Mouse (Mus musculus): Measurements from ENCODE around the gene Spint4. TPM values are rescaled to one million over a fixed set of nuclear protein-coding genes. Genes with fewer than 3 reads are reported as not detected.

The Spint4 gene
- not detected in 2 replicates for polyA plus RNA-seq (2011; ENCODE audit: insufficient read depth, insufficient read length, low read depth, missing spikeins)

DNA sequence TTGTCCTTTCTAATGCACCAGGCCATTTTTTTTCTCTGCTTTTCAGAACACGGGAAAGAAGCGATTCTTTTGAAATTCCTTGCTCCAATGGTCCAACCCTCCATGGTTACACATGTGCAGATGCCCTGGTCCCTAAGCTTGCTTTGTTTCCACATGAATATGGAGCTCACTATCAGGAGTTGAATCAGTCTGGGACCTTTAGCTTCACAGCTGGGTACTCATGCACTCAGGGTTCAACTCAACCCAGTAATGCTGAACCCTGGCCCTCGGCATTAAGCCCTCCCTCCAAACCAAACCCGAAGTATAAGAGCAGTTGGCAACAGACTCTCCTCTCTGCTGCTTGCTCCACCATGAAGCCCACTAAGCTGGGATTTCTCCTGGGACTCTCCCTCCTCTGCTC lies at the start of gene Spint4:
Spint4 (plus strand) TSS at position 301 of the 400 bp plus-strand sequence.
- no peaks in the 10 kb centered on the region for H3K9me3 ChIP-seq (replicated peaks; ENCODE audit: control insufficient read depth, insufficient read depth, low read length, poor library complexity, severe bottlenecking)
- no peaks in the 10 kb centered on the region; the same call in 1 of the 2 replicates for H3K27me3 ChIP-seq (ENCODE audit: control insufficient read depth, insufficient read depth, low read length, poor library complexity, severe bottlenecking)
- no peaks in the 10 kb centered on the region for H3K36me3 ChIP-seq (ENCODE audit: control insufficient read depth, insufficient read depth, low read length, poor library complexity, severe bottlenecking)
- no peak within 1 kb of the TSS for H3K27ac ChIP-seq (ENCODE audit: insufficient read depth, low read length)
- TF ChIP-seq CTCF (IDR thresholded peaks at IDR 0.05; ENCODE audit: low read depth, low read length): no peak
- no peak for TF ChIP-seq POLR2A (IDR thresholded peaks at IDR 0.05; ENCODE audit: insufficient read depth, low read length)
- no peak for TF ChIP-seq EP300 (IDR thresholded peaks at IDR 0.05; ENCODE audit: insufficient read depth, low read depth, low read length)
- no peak within 1 kb of the TSS for H3K9ac ChIP-seq (ENCODE audit: low read depth, poor library complexity, severe bottlenecking)
- no peak within 1 kb of the TSS for H3K4me3 ChIP-seq (ENCODE audit: low read depth, low read length)
- H3K4me1 ChIP-seq (ENCODE audit: control insufficient read depth, insufficient read depth, low read length): no peaks in the 10 kb centered on the region

DNA sequence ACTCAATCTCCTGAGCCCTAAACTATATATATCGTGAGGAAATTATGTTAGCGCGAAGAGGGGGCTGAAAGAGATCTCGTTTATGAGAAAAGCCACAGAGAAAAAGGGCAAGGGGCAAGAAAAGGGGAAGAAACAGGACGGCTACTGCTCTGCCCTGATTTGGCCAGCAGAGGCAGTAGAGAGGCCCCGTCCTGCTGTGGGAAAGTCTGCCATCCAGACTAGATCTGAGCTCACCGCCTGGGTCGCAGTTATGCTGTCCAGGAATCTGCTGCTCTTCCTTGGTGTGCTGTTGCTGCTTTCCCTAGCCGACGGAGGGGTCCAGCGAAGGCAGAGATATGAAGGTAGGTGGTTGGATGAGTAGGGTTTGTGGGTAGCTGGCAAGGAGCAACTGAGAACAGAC lies 42.4 kb upstream of the Spint4 start, which contains the start of gene Wfdc10:
Wfdc10 (plus strand) TSS at position 189 of the 400 bp plus-strand sequence.
- peak within 1 kb of the TSS; percentile 35; the same call in 1 of the 2 replicates for H3K4me3 ChIP-seq (ENCODE audit: low read depth, low read length)
- no peaks in the 10 kb centered on the region for H3K4me1 ChIP-seq (ENCODE audit: control insufficient read depth, insufficient read depth, low read length)
- TF ChIP-seq POLR2A (IDR thresholded peaks at IDR 0.05; ENCODE audit: insufficient read depth, low read length): no peak
- TF ChIP-seq CTCF (IDR thresholded peaks at IDR 0.05; ENCODE audit: low read depth, low read length): peak; percentile 86
- H3K9ac ChIP-seq (ENCODE audit: low read depth, poor library complexity, severe bottlenecking): no peak within 1 kb of the TSS
- no peaks in the 10 kb centered on the region for H3K36me3 ChIP-seq (ENCODE audit: control insufficient read depth, insufficient read depth, low read length, poor library complexity, severe bottlenecking)
- H3K27me3 ChIP-seq (ENCODE audit: control insufficient read depth, insufficient read depth, low read length, poor library complexity, severe bottlenecking): no peaks in the 10 kb centered on the region
- H3K9me3 ChIP-seq (replicated peaks; ENCODE audit: control insufficient read depth, insufficient read depth, low read length, poor library complexity, severe bottlenecking): no peaks in the 10 kb centered on the region
- no peak within 1 kb of the TSS for H3K27ac ChIP-seq (ENCODE audit: insufficient read depth, low read length)

DNA sequence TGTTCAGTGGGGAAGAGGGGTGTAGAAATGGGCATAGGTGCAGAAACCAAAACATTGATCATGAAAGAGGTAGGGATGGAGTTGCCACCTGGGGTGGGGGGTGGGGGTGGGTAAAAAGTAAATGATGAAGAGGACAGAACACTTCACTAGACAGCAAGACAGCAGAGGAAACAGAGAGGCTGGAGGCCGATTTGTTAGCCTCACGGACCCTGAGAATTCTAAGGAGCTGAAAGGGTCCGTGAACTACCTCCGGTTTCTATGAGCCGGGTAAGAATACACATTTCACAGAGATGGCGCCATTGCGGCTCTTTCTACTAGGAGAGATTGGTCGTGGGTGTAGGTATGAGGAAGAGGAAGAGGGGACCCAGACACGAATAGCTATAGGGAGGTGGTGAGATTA lies 41.8 kb upstream of the Spint4 start, which contains the start of gene Wfdc9:
Wfdc9 (minus strand) TSS at position 101 of the 400 bp plus-strand sequence.
- H3K9ac ChIP-seq (ENCODE audit: low read depth, poor library complexity, severe bottlenecking): no peak within 1 kb of the TSS
- H3K4me3 ChIP-seq (ENCODE audit: low read depth, low read length): peak within 1 kb of the TSS; percentile 35; the same call in 1 of the 2 replicates
- no peaks in the 10 kb centered on the region for H3K9me3 ChIP-seq (replicated peaks; ENCODE audit: control insufficient read depth, insufficient read depth, low read length, poor library complexity, severe bottlenecking)
- TF ChIP-seq EP300 (IDR thresholded peaks at IDR 0.05; ENCODE audit: insufficient read depth, low read depth, low read length) (no peak), POLR2A (IDR thresholded peaks at IDR 0.05; ENCODE audit: insufficient read depth, low read length) (no peak), CTCF (IDR thresholded peaks at IDR 0.05; ENCODE audit: low read depth, low read length) (no peak)
- H3K4me1 ChIP-seq (ENCODE audit: control insufficient read depth, insufficient read depth, low read length): no peaks in the 10 kb centered on the region
- H3K36me3 ChIP-seq (ENCODE audit: control insufficient read depth, insufficient read depth, low read length, poor library complexity, severe bottlenecking): no peaks in the 10 kb centered on the region
- no peak within 1 kb of the TSS for H3K27ac ChIP-seq (ENCODE audit: insufficient read depth, low read length)
- H3K27me3 ChIP-seq (ENCODE audit: control insufficient read depth, insufficient read depth, low read length, poor library complexity, severe bottlenecking): no peaks in the 10 kb centered on the region

DNA sequence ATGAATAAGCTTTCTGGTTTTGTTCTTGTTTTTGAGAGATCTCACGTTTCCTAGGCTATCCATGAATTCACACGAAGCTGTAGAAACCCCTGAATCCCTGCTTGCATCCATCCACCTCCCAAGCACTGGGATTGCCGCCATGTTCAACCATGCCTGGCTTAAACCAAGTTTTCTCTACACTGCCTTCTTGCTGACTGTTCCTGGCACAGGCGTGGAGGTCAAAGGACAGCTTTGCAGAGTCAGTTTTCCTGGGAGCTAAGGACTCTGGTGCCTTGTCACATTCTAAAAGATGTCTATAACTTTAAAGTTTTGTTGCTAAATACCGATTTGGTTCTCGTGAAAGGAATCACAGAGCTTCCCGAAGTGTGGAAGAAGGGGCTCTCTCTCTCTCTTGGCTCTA lies 33.5 kb upstream of the Spint4 start:
- Histone ChIP-seq H3K4me3 (ENCODE audit: low read depth, low read length) (no peak overlapping the region), H3K4me1 (ENCODE audit: control insufficient read depth, insufficient read depth, low read length) (no peaks in the 10 kb centered on the region), H3K9me3 (replicated peaks; ENCODE audit: control insufficient read depth, insufficient read depth, low read length, poor library complexity, severe bottlenecking) (peaks cover 7% of the 10 kb centered on the region; the same call in 1 of the 2 replicates), H3K27me3 (ENCODE audit: control insufficient read depth, insufficient read depth, low read length, poor library complexity, severe bottlenecking) (no peaks in the 10 kb centered on the region), H3K9ac (ENCODE audit: low read depth, poor library complexity, severe bottlenecking) (no peak overlapping the region), H3K27ac (ENCODE audit: insufficient read depth, low read length) (no peak overlapping the region), H3K36me3 (ENCODE audit: control insufficient read depth, insufficient read depth, low read length, poor library complexity, severe bottlenecking) (no peaks in the 10 kb centered on the region)
- TF ChIP-seq POLR2A (IDR thresholded peaks at IDR 0.05; ENCODE audit: insufficient read depth, low read length): no peak
- TF ChIP-seq CTCF (IDR thresholded peaks at IDR 0.05; ENCODE audit: low read depth, low read length): no peak
- no peak for TF ChIP-seq EP300 (IDR thresholded peaks at IDR 0.05; ENCODE audit: insufficient read depth, low read depth, low read length)

DNA sequence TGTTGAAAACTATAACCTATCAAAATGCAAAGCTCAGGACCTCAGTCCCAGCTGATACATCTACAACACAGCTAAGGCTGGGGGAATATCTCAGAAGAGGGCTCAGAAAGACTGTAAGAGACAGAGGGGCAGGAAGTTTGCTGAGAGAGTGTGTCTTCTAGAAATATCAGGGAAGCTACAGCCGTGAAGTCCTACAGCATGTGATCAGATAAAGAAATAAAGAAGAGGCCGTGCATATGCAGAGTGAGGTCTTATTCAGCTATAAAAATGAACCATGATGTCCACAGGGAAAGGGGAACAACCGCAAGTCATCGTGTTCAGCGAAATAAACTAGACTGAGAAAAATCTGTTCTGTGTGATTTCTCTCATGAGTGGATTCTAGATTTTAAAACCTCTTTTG lies 28.0 kb upstream of the Spint4 start:
- no peaks in the 10 kb centered on the region for H3K36me3 ChIP-seq (ENCODE audit: control insufficient read depth, insufficient read depth, low read length, poor library complexity, severe bottlenecking)
- no peak overlapping the region for H3K27ac ChIP-seq (ENCODE audit: insufficient read depth, low read length)
- no peak overlapping the region for H3K4me3 ChIP-seq (ENCODE audit: low read depth, low read length)
- no peaks in the 10 kb centered on the region for H3K27me3 ChIP-seq (ENCODE audit: control insufficient read depth, insufficient read depth, low read length, poor library complexity, severe bottlenecking)
- H3K4me1 ChIP-seq (ENCODE audit: control insufficient read depth, insufficient read depth, low read length): no peaks in the 10 kb centered on the region
- H3K9me3 ChIP-seq (replicated peaks; ENCODE audit: control insufficient read depth, insufficient read depth, low read length, poor library complexity, severe bottlenecking): peaks cover 7% of the 10 kb centered on the region; the same call in 1 of the 2 replicates
- no peak overlapping the region for H3K9ac ChIP-seq (ENCODE audit: low read depth, poor library complexity, severe bottlenecking)
- no peak for TF ChIP-seq POLR2A (IDR thresholded peaks at IDR 0.05; ENCODE audit: insufficient read depth, low read length)

DNA sequence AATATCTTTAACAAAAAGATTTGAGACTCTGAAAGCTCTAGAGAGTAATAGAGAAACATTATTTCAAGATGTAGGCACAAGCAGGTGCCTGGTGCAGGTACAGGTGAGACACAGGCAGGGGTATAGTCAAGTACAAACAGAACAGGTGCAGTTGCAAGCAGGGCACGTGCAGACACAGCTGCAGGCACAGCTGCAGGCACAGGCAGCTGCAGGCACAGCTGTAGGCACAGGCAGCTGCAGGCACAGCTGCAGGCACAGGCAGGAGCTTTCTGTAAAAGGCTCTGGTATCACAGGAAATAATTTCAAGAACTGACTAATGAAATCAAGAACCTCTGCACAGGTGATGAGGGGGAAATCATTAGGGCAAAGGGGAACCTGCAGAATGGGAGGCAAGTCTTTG lies 27.4 kb upstream of the Spint4 start:
- Histone ChIP-seq H3K9me3 (replicated peaks; ENCODE audit: control insufficient read depth, insufficient read depth, low read length, poor library complexity, severe bottlenecking) (peaks cover 7% of the 10 kb centered on the region; the same call in 1 of the 2 replicates), H3K4me3 (ENCODE audit: low read depth, low read length) (no peak overlapping the region), H3K9ac (ENCODE audit: low read depth, poor library complexity, severe bottlenecking) (no peak overlapping the region), H3K27me3 (ENCODE audit: control insufficient read depth, insufficient read depth, low read length, poor library complexity, severe bottlenecking) (no peaks in the 10 kb centered on the region), H3K27ac (ENCODE audit: insufficient read depth, low read length) (no peak overlapping the region), H3K36me3 (ENCODE audit: control insufficient read depth, insufficient read depth, low read length, poor library complexity, severe bottlenecking) (no peaks in the 10 kb centered on the region), H3K4me1 (ENCODE audit: control insufficient read depth, insufficient read depth, low read length) (no peaks in the 10 kb centered on the region)
- TF ChIP-seq CTCF (IDR thresholded peaks at IDR 0.05; ENCODE audit: low read depth, low read length): no peak
- TF ChIP-seq EP300 (IDR thresholded peaks at IDR 0.05; ENCODE audit: insufficient read depth, low read depth, low read length): no peak
- no peak for TF ChIP-seq POLR2A (IDR thresholded peaks at IDR 0.05; ENCODE audit: insufficient read depth, low read length)
